Mouse (Mus musculus) c-Kit-positive CD71-positive TER-119-positive erythroid progenitor cells, embryonic 14.5 days (primary cell): ENCODE measurements around the gene Miga2.

Experiments
- DNase-seq: peaks from one replicate; pipeline ENCODE4 v3.0.0-alpha.2; 2013; ENCODE audit warnings: low spot score

Miga2 gene

GRCm38 (mm10) chr2:30358533-30359531 lies 5.2 kb upstream of the Miga2 start, which contains the start of gene Sh3glb2:
TSS of gene Sh3glb2 (minus strand) at chr2:30359337.
- peak; percentile 71 for DNase-seq

GRCm38 (mm10) chr2:30360626-30361025 lies 3.4 kb upstream of the Miga2 start:
- DNase-seq: no peak

GRCm38 (mm10) chr2:30362865-30363264 lies 1.2 kb upstream of the Miga2 start:
- DNase-seq: no peak

GRCm38 (mm10) chr2:30365281-30366069 lies 1.4 kb downstream of the Miga2 start:
- no peak for DNase-seq

GRCm38 (mm10) chr2:30366203-30366602 lies 2.2 kb downstream of the Miga2 start:
- DNase-seq: no peak

DNA sequence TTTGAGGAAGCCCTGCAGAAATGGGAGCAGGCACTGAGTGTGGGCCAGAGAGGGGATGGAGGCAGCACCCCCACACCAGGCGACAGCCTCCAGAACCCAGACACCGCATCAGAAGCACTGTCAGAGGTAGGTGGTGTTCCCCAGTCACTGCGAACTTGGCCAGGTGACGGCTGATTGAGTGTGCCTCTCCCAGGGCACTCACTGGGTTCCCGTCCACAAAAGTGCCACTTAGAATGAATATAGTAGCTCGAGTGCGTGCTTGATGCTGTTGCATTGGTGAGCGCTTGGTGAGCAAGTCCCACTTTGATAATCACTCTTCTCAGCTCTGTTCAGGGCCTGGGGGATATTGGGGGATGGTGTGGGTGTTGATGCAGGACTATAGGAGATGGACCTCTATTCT lies 7.5 kb downstream of the Miga2 start:
- DNase-seq: no peak

DNA sequence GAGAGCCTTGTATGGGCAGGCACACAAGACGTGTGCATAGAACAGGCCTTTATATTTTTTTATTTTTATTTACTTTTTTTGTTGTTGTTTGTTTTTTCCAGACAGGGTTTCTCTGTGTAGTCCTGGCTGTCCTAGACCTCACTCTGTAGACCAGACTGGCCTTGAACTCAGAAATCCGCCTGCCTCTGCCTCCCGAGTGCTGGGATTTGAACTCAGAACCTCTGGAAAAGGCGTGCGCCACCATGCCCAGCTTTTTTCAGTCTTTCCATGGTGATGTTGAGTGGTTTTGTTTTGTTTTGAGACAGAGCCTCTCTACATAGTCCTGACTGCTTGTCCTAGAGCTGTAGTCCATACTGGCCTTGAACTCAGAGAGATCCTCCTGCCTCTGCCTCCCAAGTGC lies 8.7 kb downstream of the Miga2 start:
- DNase-seq: no peak

DNA sequence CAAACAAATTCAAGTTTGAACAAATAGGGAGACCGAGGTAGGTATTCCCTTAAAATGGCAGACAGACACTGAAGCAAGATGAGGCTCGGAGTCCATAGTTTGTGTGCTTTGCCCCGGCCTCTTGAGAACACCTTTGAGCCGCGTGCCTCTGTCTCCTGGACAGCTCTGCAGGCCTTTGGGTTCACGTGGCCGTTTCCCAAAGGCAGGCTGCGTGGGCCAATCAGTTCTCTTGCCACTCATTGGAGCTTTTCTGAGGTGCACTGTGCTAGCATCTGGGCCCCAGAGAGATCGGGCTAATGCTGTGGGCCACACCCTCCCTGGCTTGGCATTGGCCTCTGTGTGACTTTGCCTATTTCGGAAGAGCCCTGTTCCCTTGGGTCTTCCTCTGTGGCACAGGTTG lies 11.9 kb downstream of the Miga2 start:
- DNase-seq: no peak

GRCm38 (mm10) chr2:30377721-30378120 lies 13.7 kb downstream of the Miga2 start:
- DNase-seq: no peak

DNA sequence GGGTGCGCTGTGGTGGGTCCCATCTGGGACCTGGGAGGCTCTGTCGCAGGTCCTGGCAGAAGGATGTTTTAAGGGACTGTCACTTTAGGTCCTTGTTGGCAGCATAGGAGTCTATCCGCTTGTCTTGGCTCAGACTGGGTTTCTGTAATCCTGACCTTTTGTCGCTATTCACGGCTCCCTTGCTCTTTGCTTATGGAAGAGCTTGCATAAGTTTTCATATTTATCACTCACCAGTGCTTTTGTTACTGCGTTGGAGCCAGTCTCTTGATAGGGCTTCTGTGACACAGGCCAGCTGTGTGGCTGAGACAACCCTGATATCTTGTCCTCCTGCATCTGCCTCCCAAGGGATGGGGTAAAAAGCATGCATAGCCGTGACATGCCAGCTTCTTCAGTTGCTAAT lies 15.3 kb downstream of the Miga2 start:
- DNase-seq: no peak

- no peak for DNase-seq
Measured at GRCm38 (mm10) chr2:30380564-30381376, 16.7 kb downstream of the Miga2 start.

DNA sequence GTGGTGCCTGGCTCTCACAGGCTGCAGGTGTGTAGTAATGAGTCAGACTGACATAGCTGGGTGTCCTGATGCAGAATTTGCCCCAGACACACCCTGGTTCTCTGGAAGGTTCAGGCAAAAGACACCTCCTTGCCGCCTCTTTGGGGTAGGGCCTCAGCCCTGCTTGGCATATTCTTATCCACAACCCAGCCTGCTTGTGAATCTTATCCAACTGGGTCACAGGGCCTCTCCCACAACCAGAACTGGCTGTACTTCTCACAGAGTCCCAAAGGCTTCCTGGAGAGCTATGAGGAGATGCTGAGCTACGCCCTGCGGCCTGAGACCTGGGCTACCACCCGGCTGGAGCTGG lies 17.3 kb downstream of the Miga2 start:
- peak; percentile 59 for DNase-seq

DNA sequence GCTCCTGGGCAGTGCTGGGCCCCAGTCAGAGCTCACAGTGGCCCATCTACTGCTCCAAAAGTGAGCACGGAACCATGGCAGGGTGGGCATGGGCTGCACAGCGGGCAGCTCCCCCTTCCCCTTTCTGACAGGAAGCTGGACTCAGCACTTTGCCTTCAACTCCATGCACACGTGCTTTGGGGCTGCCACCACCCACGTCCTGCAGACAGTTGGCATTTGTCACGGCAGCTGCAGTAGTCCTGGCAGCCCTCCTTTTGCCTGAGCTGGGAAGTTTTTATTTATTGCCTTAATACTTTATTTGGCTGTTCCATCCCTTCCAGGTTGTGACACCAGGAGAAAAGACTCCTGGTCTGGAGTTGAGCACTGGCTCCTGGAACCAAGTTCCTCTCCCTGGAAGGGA lies 20.8 kb downstream of the Miga2 start:
- DNase-seq: no peak

DNA sequence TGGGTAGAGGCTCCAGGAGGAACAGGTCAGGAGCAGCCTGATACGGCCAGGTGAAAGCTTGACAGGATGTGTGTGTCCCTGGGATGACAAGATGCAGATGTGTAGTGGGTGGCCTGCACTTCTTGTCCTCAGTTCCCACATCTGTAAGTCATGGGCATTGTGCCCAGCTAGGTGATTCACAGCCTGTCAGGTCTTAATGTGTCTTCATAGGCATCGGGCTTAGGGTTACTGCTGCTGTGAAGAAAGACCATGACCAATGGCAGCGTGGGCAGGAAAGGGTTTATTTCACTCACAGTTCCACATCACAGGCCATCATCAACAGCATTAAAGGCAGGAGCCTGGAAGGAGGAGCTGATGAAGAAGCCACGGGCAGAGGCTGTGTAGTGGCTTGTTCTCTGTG lies 21.6 kb downstream of the Miga2 start:
- DNase-seq: no peak

GRCm38 (mm10) chr2:30386913-30387312 lies 22.9 kb downstream of the Miga2 start:
- no peak for DNase-seq

DNA sequence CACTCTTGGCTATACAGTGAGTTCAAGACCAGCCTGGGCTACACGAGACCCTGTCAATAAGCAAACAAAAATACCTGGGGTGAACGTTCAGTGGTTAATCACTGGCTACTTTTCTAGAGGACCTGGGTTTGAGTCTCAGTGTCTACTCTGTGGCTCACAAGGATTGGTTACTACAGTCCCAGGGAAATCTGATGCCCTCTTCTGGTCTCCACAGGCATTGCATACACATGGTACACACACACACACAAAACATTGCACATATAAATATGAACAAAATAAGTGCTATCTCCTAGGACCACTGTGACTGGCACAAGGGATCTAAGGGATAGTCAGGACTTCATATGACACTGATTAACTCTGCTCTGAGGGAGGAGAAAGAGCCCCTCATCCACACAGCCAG lies 25.0 kb downstream of the Miga2 start:
- DNase-seq: no peak

GRCm38 (mm10) chr2:30392114-30392576 lies 28.1 kb downstream of the Miga2 start, which contains the start of gene Dolpp1:
TSS of gene Dolpp1 (plus strand) at chr2:30392254.
- DNase-seq: peak; percentile 96

- DNase-seq: peak; percentile 70
Measured at GRCm38 (mm10) chr2:30392577-30393369, 28.7 kb downstream of the Miga2 start.

DNA sequence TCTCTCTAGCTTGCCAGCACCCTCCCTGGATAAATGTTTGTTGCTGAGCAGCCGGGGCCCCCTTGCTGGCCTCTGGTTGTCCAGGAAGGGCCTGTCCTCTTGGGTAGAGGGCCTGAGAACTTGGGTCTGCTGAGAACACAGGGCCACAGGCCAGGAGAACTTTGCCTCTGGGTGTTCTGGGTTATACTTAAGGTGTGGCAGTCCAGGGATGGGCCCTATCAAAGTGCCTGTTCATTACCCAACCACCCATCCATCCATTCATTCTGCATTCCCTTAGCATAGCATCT lies 29.3 kb downstream of the Miga2 start:
- DNase-seq: no peak

GRCm38 (mm10) chr2:30395757-30396156 lies 31.7 kb downstream of the Miga2 start:
- DNase-seq: no peak

- no peak for DNase-seq
Measured at GRCm38 (mm10) chr2:30396246-30396645, 32.2 kb downstream of the Miga2 start.
